Mouse (Mus musculus): ENCODE data around the gene Shank1.

The Shank1 gene

DNA sequence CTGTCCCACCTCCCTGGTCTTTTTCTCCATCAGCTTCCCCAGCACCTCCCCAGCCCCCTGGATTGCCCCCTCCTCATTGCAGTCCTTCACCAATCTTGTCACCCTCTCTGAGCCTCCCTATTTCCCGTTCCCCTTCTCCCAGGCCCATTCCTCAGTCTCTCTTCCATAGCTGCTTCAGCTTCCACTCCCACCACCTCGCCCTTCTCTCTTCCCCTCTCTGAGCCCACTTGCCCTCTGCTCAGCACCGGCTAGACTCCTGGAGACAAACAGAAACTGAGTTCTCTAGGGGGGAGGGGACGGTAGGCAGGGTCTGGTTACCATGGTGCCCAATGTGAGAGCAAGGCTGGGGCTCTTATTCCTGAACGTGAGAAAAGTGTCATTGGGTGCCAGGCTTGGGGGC is 64.7 kb downstream of the Shank1 start:
- no peak for DNase-seq

DNA sequence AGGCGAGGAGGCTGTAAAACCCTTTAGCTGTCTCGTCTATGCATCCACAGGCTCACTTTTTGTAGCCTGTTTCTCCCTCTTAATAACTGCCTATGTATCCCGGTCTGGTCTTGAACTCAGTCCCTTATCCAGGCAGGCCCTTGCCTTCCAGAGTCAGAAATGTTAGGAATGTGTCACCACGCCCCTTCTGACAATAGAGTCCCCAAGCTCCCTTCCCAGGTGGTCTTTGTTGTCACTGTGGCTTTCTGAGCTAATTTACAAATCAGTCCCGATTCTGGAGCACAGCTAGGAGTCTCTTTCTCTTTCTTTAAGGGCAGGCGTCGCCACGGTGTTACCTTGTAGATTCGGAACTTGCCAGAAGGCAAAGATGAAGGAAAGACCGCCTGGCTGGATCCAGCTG is 65.2 kb downstream of the Shank1 start:
- no peak for DNase-seq

DNA sequence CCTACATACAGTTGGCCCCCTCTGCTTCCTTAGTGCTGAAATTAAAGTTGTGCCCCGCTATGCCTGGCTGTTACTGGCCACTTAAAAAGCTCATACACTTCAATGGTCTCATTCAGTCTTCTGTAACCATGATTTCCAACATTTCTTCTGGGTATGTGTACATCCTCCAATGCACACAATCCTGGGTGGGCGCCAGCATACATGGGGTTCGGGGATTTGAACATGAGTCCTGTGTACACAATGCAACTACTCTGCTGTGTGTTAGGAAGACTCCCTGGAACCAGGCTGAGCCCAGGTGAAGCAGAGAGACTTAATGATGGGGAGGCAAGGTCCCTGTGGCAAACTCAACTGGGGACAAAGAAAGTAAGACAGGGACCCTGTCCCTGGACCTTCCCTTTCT is 65.7 kb downstream of the Shank1 start:
- no peak for DNase-seq

DNA sequence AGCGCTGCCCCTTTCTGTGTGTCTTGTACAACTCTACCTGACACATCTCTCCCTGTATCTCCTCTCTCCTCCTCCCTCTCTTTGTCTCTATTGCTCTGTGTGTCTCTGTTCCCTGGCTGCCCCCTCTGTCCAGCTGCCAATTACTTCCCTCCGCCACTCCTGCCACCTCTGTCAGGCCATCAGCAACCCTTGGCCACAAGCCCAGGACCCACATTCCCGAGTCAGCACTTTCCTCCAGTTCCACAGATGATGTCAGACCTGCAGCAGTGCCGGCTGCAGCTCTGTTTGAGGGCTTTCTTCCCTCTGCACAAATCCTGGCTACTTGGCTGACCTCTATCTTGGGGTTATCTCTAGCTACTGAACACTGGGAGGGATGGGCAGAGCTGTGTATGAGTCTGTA is 68.2 kb downstream of the Shank1 start:
- peak; percentile 78 to 86 for DNase-seq

DNA sequence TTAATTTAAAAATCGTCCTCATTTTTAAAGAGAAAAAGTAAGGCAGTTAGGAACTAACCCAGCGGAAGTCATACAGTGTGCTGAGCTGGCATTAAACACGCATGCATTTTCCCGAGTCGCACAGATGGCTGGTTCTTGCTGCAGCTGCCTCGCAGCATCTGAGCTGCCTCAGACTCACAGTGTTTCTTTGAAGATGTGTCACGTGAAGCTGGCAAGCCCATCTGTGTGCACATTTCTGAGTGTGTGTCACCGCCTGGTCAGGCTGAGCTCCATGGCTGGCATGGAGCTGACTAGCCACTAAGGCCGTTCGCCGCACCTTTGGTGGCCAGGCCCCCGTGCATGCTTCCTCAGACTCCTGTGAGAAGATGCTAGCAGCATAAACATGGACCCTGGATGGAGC is 72.5 kb downstream of the Shank1 start:
- DNase-seq: no peak

DNA sequence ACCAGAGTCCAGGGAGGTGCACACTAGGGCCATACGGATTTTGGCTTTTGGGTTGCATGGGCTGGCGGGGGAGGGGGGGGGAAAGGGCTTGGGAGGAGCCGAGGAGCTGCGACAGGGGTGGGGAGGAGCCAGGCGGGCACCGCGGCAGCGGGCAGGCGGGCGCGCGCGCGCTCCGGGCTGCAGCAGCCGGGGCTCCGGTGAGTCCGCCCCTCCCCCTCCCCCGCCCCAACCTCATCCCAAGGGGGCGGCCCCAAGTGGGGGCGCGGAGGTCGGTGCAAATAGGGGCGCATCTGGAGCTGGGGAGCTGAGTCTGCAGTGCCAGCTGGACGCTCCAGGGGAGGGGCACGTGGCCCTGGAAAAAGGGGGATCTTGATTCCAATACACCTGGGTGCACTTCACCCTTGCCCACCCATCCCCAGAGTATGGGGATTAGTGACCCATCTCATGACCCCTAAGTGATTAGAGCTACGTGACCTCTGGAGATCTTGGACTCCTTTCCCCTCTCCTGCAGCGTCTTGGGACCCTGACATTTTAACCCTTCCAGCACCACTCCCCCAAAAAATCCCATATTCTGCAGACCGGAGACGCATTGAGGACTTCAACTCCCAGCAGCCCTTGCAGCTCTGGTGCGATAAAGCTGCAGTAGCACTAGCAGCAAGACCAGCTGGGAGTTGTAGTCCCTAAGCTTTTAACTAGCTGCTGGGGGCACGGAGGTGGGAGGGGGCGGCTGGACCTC is 74.1 kb downstream of the Shank1 start, which contains the start of gene Syt3:
Gene Syt3 (plus strand): TSS at position 123 of the 736 bp plus-strand sequence.
- DNase-seq: peak; percentile 76 to 84

DNA sequence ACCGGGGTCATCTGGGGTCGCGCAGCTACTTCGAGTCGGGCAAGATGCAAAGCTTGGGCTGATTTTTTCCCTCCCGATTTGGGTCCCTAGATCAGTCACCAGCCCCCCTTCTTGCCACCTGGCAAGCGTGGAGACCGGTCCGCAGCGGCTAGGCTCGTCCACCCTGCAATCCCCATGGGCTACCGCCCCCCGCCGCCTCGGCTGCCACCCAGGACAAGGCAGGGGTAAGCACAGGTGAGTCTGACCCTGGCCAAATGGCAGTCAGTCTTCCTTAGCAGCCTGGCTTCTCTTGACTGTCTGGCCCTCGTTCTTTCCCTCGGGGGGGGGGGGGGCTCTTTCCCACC is 74.6 kb downstream of the Shank1 start:
- DNase-seq: no peak

DNA sequence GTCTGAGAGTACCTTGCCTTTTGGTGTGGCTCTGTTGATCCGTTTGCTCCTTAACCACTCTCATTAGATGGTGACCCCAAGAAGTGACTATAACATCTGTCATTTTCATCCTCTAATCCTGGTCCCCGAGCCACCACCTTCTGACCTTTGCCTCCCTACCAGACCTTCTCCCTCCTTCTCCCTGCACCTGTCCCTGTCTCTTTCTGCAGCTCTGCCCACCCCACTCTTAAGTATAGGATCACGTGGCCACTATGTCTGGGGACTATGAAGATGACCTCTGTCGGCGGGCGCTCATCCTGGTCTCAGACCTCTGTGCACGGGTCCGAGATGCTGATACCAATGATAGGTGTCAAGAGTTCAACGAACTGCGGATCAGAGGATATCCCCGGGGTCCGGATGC is 75.7 kb downstream of the Shank1 start, which contains the start of gene 1700008O03Rik:
Gene 1700008O03Rik (minus strand): TSS at position 101 of the 400 bp plus-strand sequence.
- DNase-seq: no peak

DNA sequence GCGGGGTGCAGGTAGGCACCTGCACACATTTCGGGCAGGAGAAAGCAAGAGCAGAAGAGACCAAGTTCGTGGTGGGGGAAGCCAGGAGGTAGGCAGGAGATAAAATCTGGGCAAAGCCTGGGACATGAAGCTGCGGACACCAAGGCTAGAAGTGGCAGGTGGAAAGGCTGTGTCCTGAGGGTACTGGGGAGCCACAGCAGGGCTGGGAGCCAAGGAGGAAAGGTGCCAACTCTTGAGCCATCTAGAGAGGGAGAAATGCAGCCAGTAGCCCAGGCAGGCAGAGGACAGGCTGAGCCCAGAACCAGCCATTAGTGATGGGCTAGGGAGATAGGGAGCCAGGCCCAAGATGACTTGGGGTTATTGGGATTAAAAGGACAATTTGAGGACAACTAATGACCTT is 81.8 kb downstream of the Shank1 start:
- DNase-seq: no peak

DNA sequence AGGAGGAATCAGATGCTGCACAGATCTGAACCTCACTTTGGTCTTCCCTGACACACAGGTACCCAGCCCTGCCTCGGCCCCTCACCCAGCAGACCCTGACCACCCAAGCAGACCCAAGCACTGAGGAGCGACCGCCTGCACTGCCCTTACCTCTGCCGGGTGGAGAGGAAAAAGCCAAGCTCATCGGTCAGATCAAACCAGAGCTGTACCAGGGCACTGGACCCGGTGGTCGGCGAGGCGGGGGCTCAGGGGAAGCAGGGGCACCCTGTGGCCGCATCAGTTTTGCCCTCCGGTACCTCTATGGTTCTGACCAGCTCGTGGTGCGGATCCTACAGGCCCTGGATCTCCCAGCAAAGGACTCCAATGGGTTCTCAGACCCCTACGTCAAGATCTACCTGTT is 82.3 kb downstream of the Shank1 start:
- DNase-seq: no peak

DNA sequence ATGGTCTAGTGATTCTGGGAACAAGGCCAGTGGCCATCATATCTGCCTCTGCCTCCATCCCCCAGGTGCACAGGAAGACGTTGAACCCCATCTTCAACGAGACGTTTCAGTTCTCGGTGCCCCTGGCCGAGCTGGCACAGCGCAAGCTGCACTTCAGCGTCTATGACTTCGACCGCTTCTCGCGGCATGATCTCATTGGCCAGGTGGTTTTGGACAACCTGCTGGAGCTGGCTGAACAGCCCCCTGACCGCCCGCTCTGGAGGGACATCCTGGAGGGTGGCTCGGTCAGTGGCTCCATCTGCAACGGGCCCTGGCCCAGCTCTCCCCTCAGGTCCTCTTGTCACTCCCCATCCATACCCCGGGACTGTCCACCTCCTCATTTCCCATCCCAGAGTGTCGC is 83.2 kb downstream of the Shank1 start:
- no peak for DNase-seq

DNA sequence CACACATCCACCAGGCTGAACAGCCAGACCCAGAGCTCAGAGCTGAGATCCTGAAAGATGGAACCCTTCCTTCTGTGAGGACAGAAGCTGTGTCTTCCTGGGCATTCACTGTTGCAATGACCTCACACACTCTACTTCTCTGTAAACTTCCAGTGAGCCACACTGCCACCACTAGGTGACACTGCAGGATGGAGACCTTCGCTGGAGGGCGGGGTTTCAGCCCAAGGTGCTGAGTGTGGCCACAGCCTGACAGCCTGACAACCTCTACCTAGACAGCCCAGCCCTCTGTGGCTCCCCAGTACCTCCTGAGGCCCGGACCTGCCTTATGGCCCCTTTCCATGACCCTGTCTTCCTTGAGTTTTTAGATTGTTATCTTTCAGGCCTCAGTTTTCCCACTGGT is 88.5 kb downstream of the Shank1 start:
- peak; percentile 69 to 76 for DNase-seq

DNA sequence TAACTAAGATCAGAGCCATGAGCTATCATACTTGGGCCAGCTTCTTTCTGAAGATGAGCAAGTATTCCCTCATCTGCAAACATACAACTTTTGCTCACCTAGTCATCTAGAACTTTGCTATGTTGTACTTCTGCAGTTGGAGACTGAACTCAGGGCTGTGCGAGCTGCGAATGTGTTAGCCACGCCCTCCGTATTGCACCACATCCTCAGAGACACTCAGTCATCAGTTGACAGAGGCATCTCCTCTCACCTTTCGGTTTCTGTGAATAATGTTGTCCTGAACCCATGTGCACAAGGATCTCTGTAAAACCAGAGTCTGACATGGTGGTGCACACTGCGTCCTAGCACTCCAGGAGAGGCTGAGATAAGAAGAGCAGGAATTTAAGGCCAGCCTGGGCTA is 91.6 kb downstream of the Shank1 start:
- DNase-seq: no peak

DNA sequence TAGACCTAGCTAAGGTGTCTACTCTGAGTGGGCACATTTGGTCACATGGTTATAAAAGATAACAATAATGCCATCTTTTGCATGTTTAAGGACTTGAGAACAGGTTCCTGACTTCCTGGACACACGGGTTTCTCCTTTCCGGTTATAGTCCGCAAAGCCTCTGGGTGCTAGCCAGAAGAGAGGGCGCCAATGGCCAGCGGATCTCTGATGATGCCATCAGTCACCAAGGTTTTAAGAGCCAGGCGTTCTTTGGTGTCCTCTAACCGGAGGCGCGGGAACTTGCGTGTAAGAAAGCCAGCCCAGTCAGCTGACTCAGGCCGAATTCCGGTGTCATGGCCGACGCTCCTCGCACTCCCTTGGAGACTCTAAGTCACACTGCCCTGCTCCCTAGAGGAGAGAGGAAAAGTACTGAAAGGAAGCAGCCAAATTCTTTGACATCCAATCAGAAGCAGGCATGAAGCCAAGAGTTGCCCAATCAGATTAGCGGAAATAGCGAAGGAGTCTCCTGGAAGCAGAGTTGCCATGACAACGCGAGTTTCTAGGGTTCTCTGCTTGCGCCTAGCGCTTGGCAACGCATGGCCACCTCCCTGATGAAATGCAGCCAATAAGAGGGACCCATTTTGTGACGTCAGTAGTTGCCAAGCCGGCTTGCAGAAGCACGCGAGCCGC is 95.4 kb downstream of the Shank1 start:
- DNase-seq: peak; percentile 92 to 94

DNA sequence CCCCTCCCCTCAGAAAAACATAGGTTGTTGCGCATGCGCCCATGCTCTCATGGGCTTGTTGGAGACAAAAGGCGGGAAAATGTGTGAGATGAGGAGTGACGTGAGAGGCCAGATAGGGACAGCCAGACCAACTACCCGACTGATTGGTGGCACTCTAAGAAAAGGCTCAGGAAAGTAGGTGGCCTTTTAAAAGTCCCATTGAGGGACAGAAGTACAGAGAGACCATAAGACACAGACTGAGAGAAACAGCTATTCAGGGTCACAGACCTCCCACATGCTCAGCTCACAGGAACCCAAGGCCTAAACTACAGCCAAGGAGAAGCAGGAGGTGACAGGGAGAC is 95.9 kb downstream of the Shank1 start:
- no peak for DNase-seq

Data from kidney, postnatal 25 days (tissue).